Mouse (Mus musculus): Measurements from ENCODE around the gene Nxph4. TPM values are rescaled to one million over a fixed set of nuclear protein-coding genes. Genes with fewer than 3 reads are reported as not detected.

Nxph4 gene
- polyA plus RNA-seq, 1 experiment from 2014 or later = 25.1 TPM

DNA sequence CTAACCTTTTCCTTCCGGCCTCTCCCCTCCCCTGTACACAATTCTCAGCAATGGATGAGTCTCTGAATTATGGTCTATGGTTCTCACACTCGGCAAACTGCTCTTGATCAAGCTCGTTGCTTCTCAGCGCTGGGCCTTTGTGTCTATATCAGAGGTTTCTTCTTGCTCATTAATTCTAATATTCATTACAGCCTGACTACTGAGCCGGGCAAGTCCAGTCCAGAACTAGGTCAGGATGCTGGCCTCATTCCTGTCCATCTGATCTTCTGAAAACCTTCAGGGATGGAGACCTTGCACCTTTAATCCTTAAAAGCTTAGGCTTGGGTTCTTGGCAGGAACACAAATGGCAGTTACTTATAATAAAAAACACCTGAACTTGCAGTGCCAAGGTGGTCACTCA lies 34.8 kb downstream of the Nxph4 start:
- Histone ChIP-seq H3K9me3 (no peaks in the 10 kb centered on the region), H3K4me2 (no peak overlapping the region), H3K4me1 (no peaks in the 10 kb centered on the region), H3K4me3 (no peak overlapping the region), H3K27me3 (no peaks in the 10 kb centered on the region), H3K36me3 (peaks cover 61% of the 10 kb centered on the region), H3K27ac (no peak overlapping the region), H3K9ac (no peak overlapping the region)
- 75% methylated on average over 5 of the region's 5 CpGs for WGBS
- ATAC-seq (ENCODE audit: insufficient number of reproducible peaks, low FRiP score, low TSS enrichment, low read depth) = no peak

- WGBS = 80% methylated on average over 3 of the region's 3 CpGs
- Histone ChIP-seq H3K4me1 (no peaks in the 10 kb centered on the region), H3K27me3 (no peaks in the 10 kb centered on the region), H3K9ac (no peak overlapping the region), H3K4me2 (no peak overlapping the region), H3K36me3 (peaks cover 86% of the 10 kb centered on the region), H3K9me3 (no peaks in the 10 kb centered on the region), H3K4me3 (no peak overlapping the region), H3K27ac (no peak overlapping the region)
- ATAC-seq (ENCODE audit: insufficient number of reproducible peaks, low FRiP score, low TSS enrichment, low read depth) = no peak
These were observed 38.2 kb downstream of the Nxph4 start for GRCm38 (mm10) chr10:127496156-127496555.

- no peaks in the 10 kb centered on the region for H3K27me3 ChIP-seq
- ATAC-seq (ENCODE audit: insufficient number of reproducible peaks, low FRiP score, low TSS enrichment, low read depth) = no peak
- no peak overlapping the region for H3K4me3 ChIP-seq
- no peak overlapping the region for H3K9ac ChIP-seq
- H3K4me1 ChIP-seq = no peaks in the 10 kb centered on the region; the same call in 1 of the 2 replicates
- H3K9me3 ChIP-seq = no peaks in the 10 kb centered on the region
- 81% methylated on average over 3 of the region's 3 CpGs for WGBS
- no peak overlapping the region for H3K27ac ChIP-seq
- peaks cover 87% of the 10 kb centered on the region for H3K36me3 ChIP-seq
- H3K4me2 ChIP-seq = no peak overlapping the region
These were observed 42.2 kb downstream of the Nxph4 start for GRCm38 (mm10) chr10:127492118-127492517.

- 79% methylated on average over 8 of the region's 8 CpGs for WGBS
- Histone ChIP-seq H3K27me3 (no peaks in the 10 kb centered on the region), H3K9ac (no peak overlapping the region), H3K4me3 (no peak overlapping the region), H3K9me3 (no peaks in the 10 kb centered on the region), H3K36me3 (peaks cover 84% of the 10 kb centered on the region), H3K4me2 (no peak overlapping the region), H3K27ac (no peak overlapping the region), H3K4me1 (no peaks in the 10 kb centered on the region; the same call in 1 of the 2 replicates)
- ATAC-seq (ENCODE audit: insufficient number of reproducible peaks, low FRiP score, low TSS enrichment, low read depth) = no peak
These were observed 43.2 kb downstream of the Nxph4 start for GRCm38 (mm10) chr10:127491128-127491512.

GRCm38 (mm10) chr10:127490160-127491127 lies 43.9 kb downstream of the Nxph4 start:
- Histone ChIP-seq H3K4me3 (no peak overlapping the region), H3K27ac (no peak overlapping the region), H3K36me3 (peaks cover 84% of the 10 kb centered on the region), H3K9me3 (no peaks in the 10 kb centered on the region), H3K4me2 (no peak overlapping the region), H3K27me3 (no peaks in the 10 kb centered on the region), H3K4me1 (no peaks in the 10 kb centered on the region; the same call in 1 of the 2 replicates), H3K9ac (no peak overlapping the region)
- WGBS = 72% methylated on average over 18 of the region's 18 CpGs
- ATAC-seq (ENCODE audit: insufficient number of reproducible peaks, low FRiP score, low TSS enrichment, low read depth) = no peak; the same call in 1 of the 2 replicates

DNA sequence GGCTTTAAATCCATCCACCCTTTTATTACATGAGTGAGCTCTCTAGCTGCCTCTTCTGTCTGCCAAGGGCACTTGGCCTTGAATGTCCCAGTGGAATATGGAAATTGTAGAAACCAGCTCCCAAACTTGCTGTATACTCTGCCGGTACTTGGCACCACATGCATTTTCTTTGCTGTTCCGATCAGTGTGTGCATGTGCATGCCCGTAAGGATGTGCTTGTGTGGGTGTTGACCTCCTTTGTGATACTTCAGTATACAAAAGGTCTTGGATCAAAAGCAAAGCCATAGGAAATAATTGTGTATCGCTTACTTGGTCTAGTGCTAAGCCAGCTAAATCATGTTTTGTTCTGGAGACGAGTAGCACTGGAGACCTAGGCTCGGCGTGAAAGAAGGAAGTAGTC lies 45.5 kb downstream of the Nxph4 start:
- Histone ChIP-seq H3K9ac (no peak overlapping the region), H3K4me3 (no peak overlapping the region), H3K4me1 (no peaks in the 10 kb centered on the region; the same call in 1 of the 2 replicates), H3K27me3 (no peaks in the 10 kb centered on the region), H3K9me3 (no peaks in the 10 kb centered on the region), H3K27ac (no peak overlapping the region), H3K36me3 (peaks cover 85% of the 10 kb centered on the region), H3K4me2 (no peak overlapping the region)
- WGBS = 82% methylated on average over 7 of the region's 7 CpGs
- ATAC-seq (ENCODE audit: insufficient number of reproducible peaks, low FRiP score, low TSS enrichment, low read depth) = no peak

DNA sequence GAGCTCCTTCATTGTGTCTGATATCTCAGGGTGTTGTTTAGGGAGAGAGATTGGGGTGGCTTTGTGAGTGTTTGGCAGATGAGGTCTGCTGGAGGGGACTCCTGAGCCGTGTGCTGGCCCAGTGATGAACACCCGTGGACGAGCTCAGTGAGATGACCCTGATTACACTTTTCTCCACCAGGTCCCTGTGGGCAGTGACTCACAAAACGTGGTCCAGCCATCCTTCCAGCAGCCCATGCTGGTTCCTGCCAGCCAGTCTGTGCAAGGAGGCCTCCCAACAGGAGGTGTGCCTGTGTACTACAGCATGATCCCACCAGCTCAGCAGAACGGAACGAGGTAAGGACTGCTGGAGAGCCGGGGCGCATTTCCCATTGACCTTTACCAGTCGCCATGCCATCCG lies 49.1 kb downstream of the Nxph4 start:
- no peaks in the 10 kb centered on the region for H3K27me3 ChIP-seq
- H3K4me2 ChIP-seq = no peak overlapping the region
- no peak overlapping the region for H3K4me3 ChIP-seq
- H3K9ac ChIP-seq = no peak overlapping the region
- peaks cover 88% of the 10 kb centered on the region for H3K36me3 ChIP-seq
- H3K9me3 ChIP-seq = no peaks in the 10 kb centered on the region
- no peaks in the 10 kb centered on the region; the same call in 1 of the 2 replicates for H3K4me1 ChIP-seq
- WGBS = 86% methylated on average over 10 of the region's 10 CpGs
- no peak overlapping the region for H3K27ac ChIP-seq
- no peak for ATAC-seq (ENCODE audit: insufficient number of reproducible peaks, low FRiP score, low TSS enrichment, low read depth)

- H3K9ac ChIP-seq = no peak overlapping the region
- H3K27ac ChIP-seq = no peak overlapping the region
- no peaks in the 10 kb centered on the region for H3K9me3 ChIP-seq
- no peak overlapping the region for H3K4me2 ChIP-seq
- 86% methylated on average over 19 of the region's 19 CpGs for WGBS
- H3K36me3 ChIP-seq = peaks cover 74% of the 10 kb centered on the region
- no peak for ATAC-seq (ENCODE audit: insufficient number of reproducible peaks, low FRiP score, low TSS enrichment, low read depth)
- H3K4me1 ChIP-seq = no peaks in the 10 kb centered on the region
- no peak overlapping the region for H3K4me3 ChIP-seq
- H3K27me3 ChIP-seq = no peaks in the 10 kb centered on the region
These were observed 53.2 kb downstream of the Nxph4 start for GRCm38 (mm10) chr10:127480833-127481813.

DNA sequence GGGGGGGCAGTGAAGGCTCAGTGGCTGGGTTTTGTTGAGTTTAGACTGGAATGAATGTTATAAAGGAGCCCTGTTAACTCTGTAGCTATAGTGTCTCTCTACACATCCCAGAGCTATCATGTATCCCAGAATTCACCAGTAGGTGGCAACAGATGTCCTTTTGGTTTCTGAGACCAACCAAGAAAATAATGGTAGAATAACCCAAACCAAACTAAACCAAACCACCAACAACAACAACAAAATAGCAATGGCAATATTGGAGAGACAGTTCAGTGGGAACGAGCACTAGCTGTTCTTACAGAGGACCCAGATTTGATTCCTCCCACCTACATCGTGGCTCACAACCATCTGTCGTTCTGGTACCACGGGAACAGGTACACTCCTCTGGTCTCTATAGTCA lies 55.2 kb downstream of the Nxph4 start:
- no peaks in the 10 kb centered on the region for H3K27me3 ChIP-seq
- no peaks in the 10 kb centered on the region for H3K9me3 ChIP-seq
- no peak overlapping the region for H3K9ac ChIP-seq
- no peak overlapping the region for H3K4me3 ChIP-seq
- no peak overlapping the region for H3K4me2 ChIP-seq
- H3K4me1 ChIP-seq = no peaks in the 10 kb centered on the region
- 91% methylated on average over 4 of the region's 4 CpGs for WGBS
- no peak for ATAC-seq (ENCODE audit: insufficient number of reproducible peaks, low FRiP score, low TSS enrichment, low read depth)
- no peak overlapping the region for H3K27ac ChIP-seq
- H3K36me3 ChIP-seq = peaks cover 69% of the 10 kb centered on the region

DNA sequence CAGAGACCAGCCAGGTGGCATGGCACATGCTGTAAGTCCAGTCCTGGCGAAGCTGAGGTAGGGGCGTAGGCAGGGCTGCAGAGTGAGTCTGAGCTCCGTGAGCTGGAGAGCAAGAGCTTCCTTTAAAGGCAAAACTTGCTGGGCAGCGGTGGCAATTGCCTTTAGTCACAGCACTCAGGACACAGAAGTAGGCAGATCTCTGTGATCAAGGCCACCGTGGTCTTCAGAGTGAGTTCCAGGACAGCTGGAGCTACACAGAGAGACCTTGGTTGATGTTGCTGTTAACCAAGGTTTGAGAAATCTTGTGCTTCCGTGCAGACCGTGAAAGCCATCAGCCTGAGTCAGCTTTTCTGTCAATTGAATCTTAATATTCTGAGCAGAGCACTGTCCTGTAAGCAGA lies 57.1 kb downstream of the Nxph4 start:
- Histone ChIP-seq H3K9ac (no peak overlapping the region), H3K27me3 (no peaks in the 10 kb centered on the region), H3K4me2 (no peak overlapping the region), H3K27ac (no peak overlapping the region), H3K9me3 (no peaks in the 10 kb centered on the region), H3K4me3 (no peak overlapping the region), H3K36me3 (peaks cover 70% of the 10 kb centered on the region), H3K4me1 (no peaks in the 10 kb centered on the region)
- no peak for ATAC-seq (ENCODE audit: insufficient number of reproducible peaks, low FRiP score, low TSS enrichment, low read depth)
- WGBS = 80% methylated on average over 7 of the region's 7 CpGs

GRCm38 (mm10) chr10:127476541-127476940 lies 57.8 kb downstream of the Nxph4 start:
- Histone ChIP-seq H3K4me1 (0 out of 2 replicates have a peak, but pooled peaks cover 2% of the 10 kb centered on the region), H3K9me3 (no peaks in the 10 kb centered on the region), H3K9ac (no peak overlapping the region), H3K27ac (no peak overlapping the region), H3K36me3 (peaks cover 67% of the 10 kb centered on the region), H3K27me3 (no peaks in the 10 kb centered on the region), H3K4me2 (no peak overlapping the region), H3K4me3 (no peak overlapping the region)
- no peak for ATAC-seq (ENCODE audit: insufficient number of reproducible peaks, low FRiP score, low TSS enrichment, low read depth)
- WGBS = 86% methylated on average over 3 of the region's 3 CpGs

All from limb, embryonic 15.5 days (tissue).